Mouse (Mus musculus): ENCODE measurements at regions not wholly inside any gene's neighbourhood (a gene's known extent, or its start where the extent isn't known, plus 50 kb on each side); places are given as distances from the start of the nearest gene placed in this dataset.

DNA sequence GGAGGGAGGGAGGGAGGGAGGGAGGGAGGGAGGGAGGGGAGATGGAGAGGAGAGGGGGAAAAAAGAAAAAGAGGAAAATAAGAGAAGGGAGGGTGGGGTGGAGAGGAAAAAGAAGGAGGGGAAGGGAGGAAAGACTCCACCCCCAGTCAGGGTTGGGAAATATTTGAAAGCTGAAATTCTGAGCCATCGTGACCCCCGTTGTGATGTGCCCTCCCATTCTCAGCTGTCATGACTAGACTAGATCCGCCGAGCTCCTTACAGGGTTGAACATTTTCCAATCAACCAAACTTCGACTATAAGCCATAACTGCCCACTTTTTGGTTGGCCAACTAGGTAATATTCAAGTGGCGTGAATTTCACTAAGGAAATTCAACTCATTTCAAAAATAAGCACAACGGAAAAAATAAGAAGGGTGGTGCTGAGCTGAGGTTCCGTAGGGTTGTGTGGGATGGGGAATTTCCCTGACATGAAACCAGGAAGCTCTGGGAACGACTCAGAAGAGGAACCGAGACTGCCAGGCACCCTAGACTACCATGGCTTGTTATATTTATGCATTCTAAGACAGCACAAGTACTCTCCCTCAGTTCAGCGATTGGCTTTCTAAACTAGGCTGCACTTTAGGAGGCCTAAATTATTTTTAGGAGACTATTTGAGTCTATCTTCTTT lies 234.4 kb downstream of the Epha4 start:
- no peak for DNase-seq
- intact Hi-C loops (cut with DNase I) = no loop called here

DNA sequence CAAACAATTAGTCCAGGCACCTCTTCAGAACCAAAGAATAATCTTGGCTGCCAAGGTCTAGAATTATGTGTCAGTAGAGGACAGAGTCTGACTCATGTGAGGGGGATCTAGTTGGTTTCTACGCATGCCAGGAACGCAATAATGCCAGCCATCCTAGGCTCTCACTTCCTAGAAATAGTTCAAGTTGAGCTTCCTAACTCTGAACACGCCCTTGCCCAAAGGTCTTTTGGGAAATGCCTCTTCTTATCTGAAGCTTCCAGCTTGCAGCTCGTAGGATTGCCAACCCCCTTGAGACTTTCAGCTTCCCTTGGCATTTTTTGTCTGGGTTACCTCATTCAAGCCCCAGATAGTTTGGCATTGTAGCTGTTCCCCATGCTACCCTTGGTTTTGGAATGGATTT lies 233.1 kb downstream of the Epha4 start:
- DNase-seq = no peak
- intact Hi-C loops (cut with DNase I) = no loop called here

DNA sequence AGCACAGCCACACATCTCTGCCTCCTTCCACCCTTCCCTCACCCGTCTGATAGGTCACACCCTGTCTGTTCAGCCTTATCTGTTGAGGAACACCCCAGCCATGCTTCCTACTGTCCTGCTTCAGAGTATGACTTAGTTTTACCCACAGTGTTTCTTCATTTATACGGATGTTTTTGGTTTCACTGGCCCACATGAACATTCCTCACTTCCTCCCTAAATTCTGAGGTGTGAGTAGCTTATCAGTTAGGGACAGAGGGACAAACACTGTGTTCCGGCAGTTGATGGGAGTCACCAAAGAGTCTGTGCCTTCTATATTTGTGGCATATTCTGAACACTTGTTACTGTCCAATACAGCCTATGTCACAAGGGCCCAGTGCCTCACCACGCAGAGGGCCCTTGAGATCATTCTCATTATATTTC lies 216.2 kb downstream of the Epha4 start:
- intact Hi-C loops (cut with DNase I) = no loop called here

DNA sequence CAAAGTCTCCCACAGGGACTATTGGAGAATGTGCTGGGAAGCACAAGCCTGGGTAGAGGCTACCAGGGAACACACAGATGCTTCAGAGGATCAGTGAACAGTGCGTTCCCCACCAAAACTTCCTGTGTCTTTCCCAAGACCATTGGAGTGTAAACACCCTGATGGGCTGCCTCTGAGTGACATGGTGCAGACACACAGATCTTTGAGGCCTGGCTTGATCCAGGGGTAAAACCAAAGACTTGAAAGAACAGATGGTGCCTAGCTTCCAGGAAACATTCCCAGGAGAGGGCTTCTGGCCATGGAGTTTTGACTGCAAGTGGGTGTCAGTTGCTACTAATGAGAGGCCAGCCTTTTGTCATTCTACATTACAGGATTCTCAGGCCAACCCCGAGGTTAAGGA lies 214.1 kb downstream of the Epha4 start:
- no peak for DNase-seq
- intact Hi-C loops (cut with DNase I) = no loop called here

More for the DNA sequence above, 216.2 kb downstream of the Epha4 start:
- no peak for DNase-seq

DNA sequence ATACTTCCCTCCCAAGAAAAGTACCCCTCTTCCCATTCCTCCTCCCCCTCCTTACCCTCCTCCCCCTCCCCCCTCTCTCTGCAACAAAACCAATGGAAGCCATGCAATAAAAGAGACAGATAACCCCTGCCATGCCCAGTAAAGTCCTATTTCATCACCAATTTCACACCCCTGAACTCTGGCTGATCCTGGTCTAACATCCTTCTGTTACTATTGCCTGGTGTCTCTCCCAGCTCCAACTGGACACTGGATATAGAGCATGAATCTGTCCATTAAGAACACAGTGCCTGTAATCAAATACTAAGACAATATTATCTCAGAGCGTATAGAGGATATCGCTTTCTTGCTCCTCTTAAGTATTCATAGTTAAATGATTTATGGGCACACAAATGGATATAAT lies 210.1 kb downstream of the Epha4 start:
- intact Hi-C loops (cut with DNase I) = no loop called here
- DNase-seq = no peak

DNA sequence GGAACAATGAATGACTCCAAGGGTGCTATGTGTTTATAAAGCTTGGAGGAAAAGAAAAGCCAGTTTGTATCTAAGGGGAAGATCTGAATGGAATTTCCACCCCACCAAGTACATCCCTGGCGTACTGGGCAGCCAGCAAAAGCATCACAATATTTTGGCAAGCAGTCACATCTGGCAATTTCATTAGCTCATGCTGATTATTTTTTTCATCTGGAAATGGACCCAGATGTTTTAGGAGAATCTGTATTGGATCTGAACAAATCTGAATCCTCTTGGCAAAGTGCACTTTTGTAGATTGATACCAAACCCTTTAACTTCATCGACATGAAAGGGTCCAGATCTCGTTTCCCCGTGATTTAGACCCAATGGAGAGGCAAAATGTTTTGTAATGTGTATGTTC lies 207.1 kb downstream of the Epha4 start:
- intact Hi-C loops (cut with DNase I) = no loop called here
- DNase-seq = no peak

DNA sequence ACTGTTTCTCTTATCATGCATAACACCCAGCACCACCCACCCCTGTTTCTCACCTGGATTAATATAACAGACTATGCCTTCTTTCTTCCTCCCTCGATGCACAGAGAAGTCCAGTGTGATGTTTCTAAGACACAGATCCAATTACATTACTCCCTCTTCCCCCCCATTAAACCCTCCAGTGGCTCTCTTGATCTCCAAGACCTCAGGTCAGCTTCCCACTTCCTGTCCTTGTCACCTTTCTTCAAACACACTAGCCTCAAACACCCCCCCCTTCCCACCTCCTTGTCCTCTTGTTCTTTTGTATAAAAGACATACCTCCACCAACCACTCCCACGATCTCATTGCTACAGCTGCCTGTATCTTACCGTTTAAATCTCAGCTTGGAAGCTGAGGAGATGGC lies 201.8 kb downstream of the Epha4 start:
- no peak for DNase-seq
- intact Hi-C loops (cut with DNase I) = no loop called here

DNA sequence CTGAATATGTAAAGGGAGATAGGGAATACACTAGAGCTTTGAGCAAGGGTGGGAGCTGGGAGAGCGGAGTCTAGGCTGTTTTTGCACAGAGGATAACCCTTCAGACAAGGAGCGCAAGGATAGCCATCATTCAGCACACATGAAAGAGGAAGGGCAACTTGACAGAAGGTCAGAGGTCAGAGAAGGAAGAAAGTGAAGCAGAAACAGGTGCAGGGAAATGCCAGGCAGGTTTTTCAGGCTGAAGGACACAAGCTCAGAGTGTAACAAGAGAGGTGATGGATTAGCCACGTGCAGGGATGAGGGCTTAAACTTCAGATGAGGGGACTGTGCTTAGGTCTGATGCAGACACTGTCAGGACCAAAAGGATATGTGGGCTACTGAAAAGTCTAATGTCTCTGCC lies 199.5 kb downstream of the Epha4 start:
- intact Hi-C loops (cut with DNase I) = no loop called here
- DNase-seq = no peak

DNA sequence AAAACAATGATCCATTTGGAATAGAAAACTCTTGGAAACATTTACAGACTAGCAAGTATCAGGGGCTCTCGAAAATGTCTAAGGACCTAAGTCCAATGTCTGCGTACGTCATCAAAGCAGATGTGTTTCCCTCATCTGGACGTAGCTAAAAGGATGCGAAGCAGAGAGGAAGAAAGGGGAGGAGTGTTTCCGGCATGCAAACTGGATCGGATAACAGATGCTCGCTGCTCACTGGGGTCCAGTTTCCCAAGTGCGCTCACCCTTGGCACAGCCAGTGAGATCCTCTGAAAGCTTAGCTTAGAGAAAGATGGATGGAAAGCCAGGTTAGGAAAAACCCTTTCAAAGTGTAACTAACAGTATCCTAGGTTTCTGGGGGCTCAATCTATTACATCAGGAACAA lies 198.7 kb downstream of the Epha4 start:
- intact Hi-C loops (cut with DNase I) = no loop called here
- DNase-seq = no peak

Small RNA genes in the stretch of these regions (microRNA-seq; reads per million reads assigned to microRNA genes)
- gene Mir6343 = 0 reads per million in 2 experiments

Data from gastrocnemius, postnatal 36 days (tissue).